Mouse (Mus musculus) stomach, embryonic 15.5 days (tissue): Measurements from ENCODE around the gene Bcas1. TPM values are rescaled to one million over a fixed set of nuclear protein-coding genes. Genes with fewer than 3 reads are reported as not detected.

Experiments used
- ATAC-seq: fragments of 200-750 bp; cut with Nextera tagmentation; 2 replicates; pipeline ENCODE4 v1.8.0; 2017; ENCODE audit warnings: low read depth, moderate number of reproducible peaks, moderate TSS enrichment; ENCODE audit not compliant: insufficient read depth, low FRiP score
- H3K27ac ChIP-seq: fragments of 300-500 bp; sonication (generic); 2 replicates; pipeline ENCODE4 v1.5.1; 2015; ENCODE audit warnings: mild to moderate bottlenecking, inconsistent platforms
- H3K27me3 ChIP-seq: fragments of 300-500 bp; sonication (generic); replicated peaks from 2 replicates; pipeline ENCODE4 v1.6.1; 2015; ENCODE audit warnings: inconsistent platforms
- H3K36me3 ChIP-seq: fragments of 300-500 bp; sonication (generic); 2 replicates; pipeline ENCODE4 v1.6.1; 2015; ENCODE audit warnings: inconsistent platforms
- H3K4me1 ChIP-seq: fragments of 300-500 bp; sonication (generic); 2 replicates; pipeline ENCODE4 v1.6.1; 2015; ENCODE audit warnings: inconsistent platforms
- H3K4me2 ChIP-seq: fragments of 300-500 bp; sonication (generic); 2 replicates; pipeline ENCODE4 v1.6.1; 2015; ENCODE audit warnings: mild to moderate bottlenecking, inconsistent platforms
- H3K4me3 ChIP-seq: fragments of 300-500 bp; sonication (generic); replicated peaks from 2 replicates; pipeline ENCODE4 v1.5.1; 2015; ENCODE audit warnings: inconsistent platforms
- H3K9ac ChIP-seq: fragments of 300-500 bp; sonication (generic); 2 replicates; pipeline ENCODE4 v1.6.1; 2015; ENCODE audit warnings: inconsistent platforms
- H3K9me3 ChIP-seq: fragments of 300-500 bp; sonication (generic); 2 replicates; pipeline ENCODE4 v1.6.1; 2016; ENCODE audit warnings: inconsistent platforms
- WGBS: fragments of 180-500 bp; shearing (Covaris S2); methylation state at CpG from one replicate; pipeline ENCODE4 v1.1.7; 2015; 5-methylcytosine and 5-hydroxymethylcytosine counted together
- polyA plus RNA-seq: library from polyadenylated mRNA; unstranded; fragments of >200 nt; fragmentation: Nextera tagmentation; extraction: Ambion mirVana; gene quantifications from 2 replicates; pipeline ENCODE4 v1.2.1, GENCODE M21; 2015

Gene Bcas1
- polyA plus RNA-seq, 1 experiment from 2014 or later, result 4.5 TPM

DNA sequence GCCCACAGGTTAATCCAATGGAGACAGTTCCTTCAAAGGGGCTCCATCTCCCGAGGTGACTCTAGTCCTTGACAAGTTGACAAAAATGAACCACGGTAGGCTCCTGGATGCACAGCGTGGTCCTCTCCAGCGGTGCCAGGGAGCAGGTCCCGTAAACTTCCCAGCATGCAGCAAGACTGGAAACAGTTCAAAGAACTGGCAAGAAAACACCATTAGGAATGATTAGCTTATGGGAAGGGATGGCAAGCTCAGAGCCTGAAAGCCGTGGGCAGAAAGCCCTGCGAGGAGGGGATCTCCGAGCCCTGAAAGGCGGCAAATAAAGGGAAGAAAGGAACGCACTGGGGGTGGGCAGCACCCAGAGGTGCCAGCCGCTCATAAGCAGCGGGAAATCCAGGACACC, 122.9 kb downstream of the Bcas1 start:
- Histone ChIP-seq H3K9me3 (0 out of 2 replicates have a peak, but pooled peaks cover 3% of the 10 kb centered on the region), H3K36me3 (no peaks in the 10 kb centered on the region), H3K4me2 (no peak overlapping the region), H3K27ac (no peak overlapping the region), H3K4me3 (no peak overlapping the region), H3K27me3 (no peaks in the 10 kb centered on the region), H3K4me1 (peaks cover 19% of the 10 kb centered on the region), H3K9ac (no peak overlapping the region)
- WGBS, result 72% methylated on average over 12 of the region's 12 CpGs
- ATAC-seq, result no peak

DNA sequence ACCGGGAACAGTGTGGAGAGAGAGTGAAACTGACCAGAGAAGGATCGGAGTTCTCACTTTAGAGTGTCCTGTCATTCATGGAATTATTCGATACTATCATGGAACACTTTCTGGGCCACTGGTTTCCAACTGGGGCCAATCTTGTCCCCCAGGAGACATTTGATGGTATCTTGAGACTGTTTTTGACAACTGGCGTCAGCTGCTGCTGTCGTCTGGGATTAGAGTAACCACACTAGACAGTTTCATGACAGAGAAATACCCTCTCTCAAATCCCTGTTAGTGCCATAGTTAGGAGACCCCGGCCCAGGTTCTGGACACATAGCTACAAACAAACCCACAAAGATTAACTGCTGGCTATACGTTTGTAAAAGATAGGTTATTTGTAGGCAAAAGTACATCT, 124.0 kb downstream of the Bcas1 start:
- Histone ChIP-seq H3K9me3 (0 out of 2 replicates have a peak, but pooled peaks cover 3% of the 10 kb centered on the region), H3K36me3 (no peaks in the 10 kb centered on the region), H3K4me1 (peaks cover 12% of the 10 kb centered on the region), H3K4me2 (no peak overlapping the region), H3K9ac (no peak overlapping the region), H3K27ac (no peak overlapping the region), H3K27me3 (no peaks in the 10 kb centered on the region), H3K4me3 (no peak overlapping the region)
- ATAC-seq, result no peak
- 87% methylated on average over 7 of the region's 7 CpGs for WGBS

DNA sequence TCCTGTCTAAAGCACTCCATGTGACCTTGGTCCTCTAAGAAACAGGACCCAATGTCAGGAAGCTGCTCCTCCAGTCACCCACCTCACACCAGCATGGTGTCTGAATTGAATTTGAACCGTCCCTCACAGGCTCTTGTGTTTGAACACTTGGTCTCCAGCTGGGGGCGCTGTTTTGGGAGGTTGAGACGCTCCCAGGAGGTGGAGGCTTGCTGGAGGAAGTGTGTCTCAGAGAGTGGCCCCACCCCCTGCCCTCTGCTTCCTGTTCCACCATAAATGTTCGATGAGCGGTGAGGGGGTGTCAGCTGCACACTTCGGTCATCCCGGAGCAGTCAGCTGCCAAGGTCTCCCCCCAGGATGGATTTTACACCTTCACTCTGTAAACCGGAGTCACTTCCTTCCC, 124.8 kb downstream of the Bcas1 start:
- Histone ChIP-seq H3K9me3 (0 out of 2 replicates have a peak, but pooled peaks cover 3% of the 10 kb centered on the region), H3K27ac (no peak overlapping the region), H3K9ac (no peak overlapping the region), H3K36me3 (no peaks in the 10 kb centered on the region), H3K4me1 (peaks cover 8% of the 10 kb centered on the region), H3K27me3 (no peaks in the 10 kb centered on the region), H3K4me2 (no peak overlapping the region), H3K4me3 (no peak overlapping the region)
- 81% methylated on average over 8 of the region's 8 CpGs for WGBS
- ATAC-seq, result no peak

Other genes starting within 250 kb of the Bcas1 start
- gene Pfdn4, start 68.6 kb upstream of the Bcas1 start, polyA plus RNA-seq, result 68.8 and 74.0 TPM in 2 replicates
- not detected in 2 replicates for gene Cyp24a1, start 69.3 kb upstream of the Bcas1 start, polyA plus RNA-seq
- not detected in 2 replicates for gene 4930470P17Rik, start 174.2 kb upstream of the Bcas1 start, polyA plus RNA-seq